10 mouse cellular contexts compared by ENCODE assay signal in the genomic region with DNA sequence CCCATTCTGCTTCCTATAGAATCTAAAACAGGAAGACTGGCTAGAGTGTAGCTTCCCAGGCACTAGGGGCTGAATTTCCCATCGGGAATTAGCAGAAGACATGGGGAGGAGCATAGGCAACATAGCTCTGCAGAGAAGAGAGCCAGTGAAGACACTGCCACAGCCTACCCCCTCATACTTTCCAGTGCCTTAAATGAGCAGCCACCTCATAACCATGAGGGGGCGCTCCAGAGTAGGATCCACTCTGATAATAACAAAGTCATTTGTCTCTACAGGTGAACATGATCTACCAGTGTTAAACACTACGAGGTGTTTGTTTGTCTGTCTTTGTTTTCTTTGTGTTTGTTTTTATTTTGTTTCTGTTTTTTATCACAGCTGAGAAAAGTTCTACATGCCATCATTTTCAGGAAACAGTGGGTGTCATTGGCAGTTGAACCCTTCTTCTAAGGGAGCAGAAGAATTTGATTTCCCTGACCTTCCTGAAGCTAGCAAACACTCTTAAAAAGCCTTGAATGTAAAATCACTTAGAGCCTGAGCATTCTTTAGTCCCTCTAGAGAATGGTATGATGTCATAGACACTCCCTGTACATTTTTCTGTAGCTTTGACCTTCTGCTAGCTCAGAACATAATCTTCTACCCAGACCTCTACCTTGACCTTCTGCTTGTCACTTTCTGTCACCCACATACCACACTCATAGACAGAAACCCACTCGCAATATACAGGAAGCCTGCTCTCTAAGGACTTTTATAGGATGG.
DNase-seq lines count a peak whose midpoint lies in the region; ATAC-seq and TF ChIP-seq lines count a peak whose summit lies in the region.
"Had no signal": no experiment of that assay in that cellular context is flagged by ENCODE, and none has a peak within 500 bp of the region (broad histone marks: within the 10 kb centered on the region; RNA-seq: fewer than 3 reads in every experiment).

No protein-coding gene starts in this region.

- no peak overlapping the region for H3K27ac ChIP-seq in kidney, adult 2 months (ENCODE audit: insufficient read depth, low read depth, low read length)
- H3K27ac ChIP-seq: limb, embryonic 15.5 days had no signal

- POLR2A ChIA-PET in Patski (lab: Charles Lee) = no interaction called here

- no peak for ATAC-seq in Patski
- ATAC-seq in megakaryocyte progenitor cell, adult 5-6 weeks (replicated peaks; ENCODE audit: poor library complexity) = peak; percentile 52; the same call in 1 of the 2 replicates
- no peak for ATAC-seq in erythroblast, adult 5-6 weeks (replicated peaks; ENCODE audit: low FRiP score, poor library complexity, severe bottlenecking)

- in situ Hi-C loops in Patski (cut with MboI; ENCODE audit: low pct_unique_long_range_greater_than_20kb) = no loop called here

- CTCF ChIA-PET in Patski (lab: Charles Lee) = interaction anchor here (1.4 kb wide), 1 partner anchor 24 kb away, joined by 4 read pairs; no protein-coding TSS in a partner anchor

- H3K4me1 ChIP-seq in kidney, adult 2 months (ENCODE audit: control insufficient read depth, insufficient read depth, low read length) = no peaks in the 10 kb centered on the region
- H3K4me1 ChIP-seq: limb, embryonic 15.5 days had no signal

- no peak overlapping the region for H3K4me3 ChIP-seq in kidney, adult 2 months (ENCODE audit: insufficient read depth, low read depth, low read length)
- H3K4me3 ChIP-seq: heart, embryonic 12.5 days; limb, embryonic 15.5 days had no signal

- no peaks in the 10 kb centered on the region for H3K27me3 ChIP-seq in kidney, adult 2 months (replicated peaks; ENCODE audit: control insufficient read depth, insufficient read depth, low read length)
- H3K27me3 ChIP-seq in Patski = no peaks in the 10 kb centered on the region
- H3K27me3 ChIP-seq: heart, embryonic 12.5 days; limb, embryonic 15.5 days had no signal

- TF ChIP-seq CTCF in kidney, adult 2 months (conservative IDR thresholded peaks at IDR 0.05; ENCODE audit: insufficient read depth, insufficient read length, low read depth, low read length) = 0 out of 2 replicates have a peak, but pooled peaks have one; percentile 23
- peak; percentile 47 for TF ChIP-seq CTCF in Patski (IDR thresholded peaks at IDR 0.05)

- H3K36me3 ChIP-seq in kidney, adult 2 months (ENCODE audit: control insufficient read depth, insufficient read depth, low read length) = no peaks in the 10 kb centered on the region
- H3K36me3 ChIP-seq: heart, embryonic 12.5 days; limb, embryonic 15.5 days had no signal

- peak; percentile 1 for DNase-seq in kidney, adult 2 months
- no peak for DNase-seq in kidney, postnatal 10 days
- peak; percentile 23 for DNase-seq in retina, embryonic 14.5 days (ENCODE audit: low spot score)
- DNase-seq in retina, postnatal 1 day = no peak
- DNase-seq in Patski (ENCODE audit: low read depth, low spot score) = no peak
- DNase-seq: cerebellum, postnatal 14 days had no signal

- 60% methylated on average over 4 of the region's 4 CpGs for WGBS in kidney, adult 2 months

- TF ChIP-seq POLR2A in kidney, adult 2 months (IDR thresholded peaks at IDR 0.05; ENCODE audit: low read depth, low read length) = no peak

Comparison
In these comparisons a context has a peak if more than half of its experiments do, and no peak if none do; other contexts are left out.
1. DNase-seq: peak in kidney, adult 2 months (single experiment) and retina, embryonic 14.5 days (single experiment); none in kidney, postnatal 10 days (single experiment), retina, postnatal 1 day (single experiment) and Patski (single experiment).